Mouse (Mus musculus): ENCODE results near the gene Aipl1. TPM values are rescaled to one million over a fixed set of nuclear protein-coding genes. Genes with fewer than 3 reads are reported as not detected.
"Not testable (repeated sequence)": the region's sequence is repeated elsewhere in the genome, so short reads cannot be mapped to it uniquely, and the experiment has no call there.

Aipl1 gene
- polyA plus RNA-seq, 1 experiment, result 0.19 TPM

- WGBS, result 68% methylated on average over 11 of the region's 11 CpGs
- Histone ChIP-seq H3K27me3 (ENCODE audit: control insufficient read depth, insufficient read depth, low read length) (no peaks in the 10 kb centered on the region), H3K4me3 (ENCODE audit: extremely low read depth, insufficient read depth, insufficient read length) (no peak overlapping the region), H3K4me1 (ENCODE audit: control insufficient read depth, insufficient read depth, insufficient read length) (no peaks in the 10 kb centered on the region; the same call in 1 of the 2 replicates), H3K36me3 (ENCODE audit: control insufficient read depth, insufficient read depth, low read length) (no peaks in the 10 kb centered on the region), H3K27ac (ENCODE audit: insufficient read depth, low read length) (no peak overlapping the region)
- no peak for DNase-seq (ENCODE audit: low read depth in 1 of 2, low spot score in 2 of 2)
- TF ChIP-seq POLR2A (IDR thresholded peaks at IDR 0.05; ENCODE audit: low read depth, low read length) (no peak), CTCF (IDR thresholded peaks at IDR 0.05; ENCODE audit: extremely low read depth, insufficient read depth, insufficient read length, insufficient replicate concordance) (no peak)
Measured at GRCm38 (mm10) chr11:71996805-71997204, 40.5 kb downstream of the Aipl1 start.

GRCm38 (mm10) chr11:71995968-71996511 lies 41.3 kb downstream of the Aipl1 start:
- WGBS, result 6% methylated on average over 9 of the region's 9 CpGs
- Histone ChIP-seq H3K4me3 (ENCODE audit: extremely low read depth, insufficient read depth, insufficient read length) (no peak overlapping the region), H3K27ac (ENCODE audit: insufficient read depth, low read length) (no peak overlapping the region), H3K4me1 (ENCODE audit: control insufficient read depth, insufficient read depth, insufficient read length) (no peaks in the 10 kb centered on the region; the same call in 1 of the 2 replicates), H3K36me3 (ENCODE audit: control insufficient read depth, insufficient read depth, low read length) (no peaks in the 10 kb centered on the region), H3K27me3 (ENCODE audit: control insufficient read depth, insufficient read depth, low read length) (no peaks in the 10 kb centered on the region)
- DNase-seq (ENCODE audit: low read depth in 1 of 2, low spot score in 2 of 2), result peak in 1 of 2 experiments; percentile 8
- TF ChIP-seq POLR2A (IDR thresholded peaks at IDR 0.05; ENCODE audit: low read depth, low read length), result no peak
- no peak for TF ChIP-seq CTCF (IDR thresholded peaks at IDR 0.05; ENCODE audit: extremely low read depth, insufficient read depth, insufficient read length, insufficient replicate concordance)

GRCm38 (mm10) chr11:71992438-71992837 lies 44.9 kb downstream of the Aipl1 start:
- no peak overlapping the region for H3K4me3 ChIP-seq (ENCODE audit: extremely low read depth, insufficient read depth, insufficient read length)
- H3K36me3 ChIP-seq (ENCODE audit: control insufficient read depth, insufficient read depth, low read length), result no peaks in the 10 kb centered on the region
- H3K4me1 ChIP-seq (ENCODE audit: control insufficient read depth, insufficient read depth, insufficient read length), result no peaks in the 10 kb centered on the region; the same call in 1 of the 2 replicates
- 90% methylated on average over 12 of the region's 12 CpGs for WGBS
- no peak for TF ChIP-seq POLR2A (IDR thresholded peaks at IDR 0.05; ENCODE audit: low read depth, low read length)
- TF ChIP-seq CTCF (IDR thresholded peaks at IDR 0.05; ENCODE audit: extremely low read depth, insufficient read depth, insufficient read length, insufficient replicate concordance), result no peak
- no peaks in the 10 kb centered on the region for H3K27me3 ChIP-seq (ENCODE audit: control insufficient read depth, insufficient read depth, low read length)
- H3K27ac ChIP-seq (ENCODE audit: insufficient read depth, low read length), result no peak overlapping the region
- no peak for DNase-seq (ENCODE audit: low read depth in 1 of 2, low spot score in 2 of 2)

GRCm38 (mm10) chr11:71991541-71991940 lies 45.8 kb downstream of the Aipl1 start:
- DNase-seq (ENCODE audit: low read depth in 1 of 2, low spot score in 2 of 2), result peak in 1 of 2 experiments; percentile 11

DNA sequence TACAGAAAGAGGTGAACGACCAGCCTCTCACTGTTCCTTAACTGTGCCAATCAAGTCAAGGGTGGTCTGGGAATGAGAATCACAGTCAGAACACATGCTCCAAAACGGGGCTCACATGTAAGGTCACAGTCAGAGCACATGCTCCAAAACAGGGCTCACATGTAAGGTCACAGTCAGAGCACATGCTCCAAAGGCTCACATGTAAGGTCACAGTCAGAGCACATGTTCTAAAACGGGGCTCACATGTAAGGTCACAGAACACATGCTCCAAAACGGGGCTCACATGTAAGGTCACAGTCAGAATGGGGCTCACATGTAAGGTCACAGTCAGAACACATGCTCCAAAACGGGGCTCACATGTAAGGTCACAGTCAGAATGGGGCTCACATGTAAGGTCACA lies 47.9 kb downstream of the Aipl1 start:
- WGBS, result 79% methylated on average over 5 of the region's 5 CpGs
- not testable (repeated sequence) for H3K4me1 ChIP-seq (ENCODE audit: control insufficient read depth, insufficient read depth, insufficient read length); DNase-seq (ENCODE audit: low read depth in 1 of 2, low spot score in 2 of 2); H3K27me3 ChIP-seq (ENCODE audit: control insufficient read depth, insufficient read depth, low read length); H3K27ac ChIP-seq (ENCODE audit: insufficient read depth, low read length); H3K4me3 ChIP-seq (ENCODE audit: extremely low read depth, insufficient read depth, insufficient read length); H3K36me3 ChIP-seq (ENCODE audit: control insufficient read depth, insufficient read depth, low read length)

More at GRCm38 (mm10) chr11:71991541-71991940, 45.8 kb downstream of the Aipl1 start:
- H3K27ac ChIP-seq (ENCODE audit: insufficient read depth, low read length), result no peak overlapping the region
- 14% methylated on average over 5 of the region's 5 CpGs for WGBS
- no peak overlapping the region for H3K4me3 ChIP-seq (ENCODE audit: extremely low read depth, insufficient read depth, insufficient read length)
- no peaks in the 10 kb centered on the region for H3K27me3 ChIP-seq (ENCODE audit: control insufficient read depth, insufficient read depth, low read length)
- TF ChIP-seq CTCF (IDR thresholded peaks at IDR 0.05; ENCODE audit: extremely low read depth, insufficient read depth, insufficient read length, insufficient replicate concordance) (peak; percentile 17; the same call in 1 of the 2 replicates), POLR2A (IDR thresholded peaks at IDR 0.05; ENCODE audit: low read depth, low read length) (no peak)
- no peaks in the 10 kb centered on the region for H3K4me1 ChIP-seq (ENCODE audit: control insufficient read depth, insufficient read depth, insufficient read length)
- no peaks in the 10 kb centered on the region for H3K36me3 ChIP-seq (ENCODE audit: control insufficient read depth, insufficient read depth, low read length)

GRCm38 (mm10) chr11:71987159-71988150 lies 49.9 kb downstream of the Aipl1 start:
- TF ChIP-seq POLR2A (IDR thresholded peaks at IDR 0.05; ENCODE audit: low read depth, low read length) (no peak), CTCF (IDR thresholded peaks at IDR 0.05; ENCODE audit: extremely low read depth, insufficient read depth, insufficient read length, insufficient replicate concordance) (no peak)

More at GRCm38 (mm10) chr11:71987159-71988150, 49.9 kb downstream of the Aipl1 start:
- WGBS, result 76% methylated on average over 14 of the region's 14 CpGs
- H3K36me3 ChIP-seq (ENCODE audit: control insufficient read depth, insufficient read depth, low read length), result no peaks in the 10 kb centered on the region
- no peak overlapping the region for H3K27ac ChIP-seq (ENCODE audit: insufficient read depth, low read length)
- no peak for DNase-seq (ENCODE audit: low read depth in 1 of 2, low spot score in 2 of 2)
- H3K27me3 ChIP-seq (ENCODE audit: control insufficient read depth, insufficient read depth, low read length), result no peaks in the 10 kb centered on the region
- H3K4me3 ChIP-seq (ENCODE audit: extremely low read depth, insufficient read depth, insufficient read length), result no peak overlapping the region
- H3K4me1 ChIP-seq (ENCODE audit: control insufficient read depth, insufficient read depth, insufficient read length), result no peaks in the 10 kb centered on the region
